Mouse (Mus musculus): ENCODE measurements around the gene Dpf3.

Gene Dpf3

GRCm38 (mm10) chr12:83487476-83487991 lies at the start of gene Dpf3:
TSS of gene Dpf3 (minus strand) at chr12:83487716.
- DNase-seq: peak; percentile 99

GRCm38 (mm10) chr12:83536039-83536438 lies 48.5 kb upstream of the Dpf3 start:
- no peak for DNase-seq

- DNase-seq: no peak
These were observed 47.9 kb upstream of the Dpf3 start for GRCm38 (mm10) chr12:83535428-83535827.

- no peak for DNase-seq
These were observed 46.7 kb upstream of the Dpf3 start for GRCm38 (mm10) chr12:83534190-83534589.

- DNase-seq: no peak
These were observed 45.5 kb upstream of the Dpf3 start for GRCm38 (mm10) chr12:83532966-83533365.

- no peak for DNase-seq
These were observed 44.5 kb upstream of the Dpf3 start for GRCm38 (mm10) chr12:83531992-83532391.

- no peak for DNase-seq
These were observed 41.1 kb upstream of the Dpf3 start for GRCm38 (mm10) chr12:83528665-83529064.

GRCm38 (mm10) chr12:83527816-83528215 lies 40.3 kb upstream of the Dpf3 start:
- DNase-seq: no peak

- no peak for DNase-seq
These were observed 38.5 kb upstream of the Dpf3 start for GRCm38 (mm10) chr12:83525822-83526544.

- no peak for DNase-seq
These were observed 36.8 kb upstream of the Dpf3 start for GRCm38 (mm10) chr12:83524329-83524728.

- DNase-seq: no peak
These were observed 36.4 kb upstream of the Dpf3 start for GRCm38 (mm10) chr12:83523892-83524291.

- no peak for DNase-seq
These were observed 35.5 kb upstream of the Dpf3 start for GRCm38 (mm10) chr12:83523056-83523455.

- DNase-seq: no peak
These were observed 33.6 kb upstream of the Dpf3 start for GRCm38 (mm10) chr12:83521083-83521482.

GRCm38 (mm10) chr12:83520311-83520890 lies 32.9 kb upstream of the Dpf3 start, which contains the start of gene Dcaf4:
TSS of gene Dcaf4 (plus strand) at chr12:83520466.
- DNase-seq: peak; percentile 100

GRCm38 (mm10) chr12:83517580-83517979 lies 30.1 kb upstream of the Dpf3 start:
- DNase-seq: no peak

- DNase-seq: no peak
These were observed 26.7 kb upstream of the Dpf3 start for GRCm38 (mm10) chr12:83514216-83514615.

- DNase-seq: peak; percentile 45
These were observed 25.7 kb upstream of the Dpf3 start for GRCm38 (mm10) chr12:83513185-83513584.

GRCm38 (mm10) chr12:83512783-83513182 lies 25.3 kb upstream of the Dpf3 start:
- no peak for DNase-seq

- no peak for DNase-seq
These were observed 23.1 kb upstream of the Dpf3 start for GRCm38 (mm10) chr12:83510586-83510985.

- DNase-seq: no peak
These were observed 19.0 kb upstream of the Dpf3 start for GRCm38 (mm10) chr12:83506543-83506942.

GRCm38 (mm10) chr12:83502190-83502589 lies 14.7 kb upstream of the Dpf3 start:
- DNase-seq: peak; percentile 81

- DNase-seq: no peak
These were observed 11.7 kb upstream of the Dpf3 start for GRCm38 (mm10) chr12:83499256-83499655.

GRCm38 (mm10) chr12:83497959-83498358 lies 10.4 kb upstream of the Dpf3 start:
- no peak for DNase-seq

GRCm38 (mm10) chr12:83496736-83497135 lies 9.2 kb upstream of the Dpf3 start:
- DNase-seq: no peak
